Mouse (Mus musculus) CH12.LX (cell line): ENCODE data around the gene Lmo7. TPM values are rescaled to one million over a fixed set of nuclear protein-coding genes. Genes with fewer than 3 reads are reported as not detected.

Source experiments
- DNase-seq: peaks from one replicate; pipeline ENCODE4 v3.0.0-alpha.2; 2013; ENCODE audit errors: extremely low read depth
- H3K27ac ChIP-seq: 2 replicates; pipeline ENCODE4 v1.5.1; 2012; ENCODE audit warnings: low read depth, mild to moderate bottlenecking, control low read depth, moderate library complexity; ENCODE audit not compliant: insufficient read depth
- H3K27me3 ChIP-seq: replicated peaks from 2 replicates; pipeline ENCODE3; 2012; ENCODE audit warnings: inconsistent platforms
- H3K36me3 ChIP-seq, 2 experiments: replicated peaks in 1 of 2; 2 replicates each; pipeline versions ENCODE3 to v1.6.1; 2012; ENCODE audit warnings: inconsistent platforms in 1 of 2, low read length in 1 of 2, mild to moderate bottlenecking in 1 of 2, mixed read lengths in 1 of 2, moderate library complexity in 1 of 2; ENCODE audit not compliant: control insufficient read depth in 1 of 2, insufficient read depth in 1 of 2
- H3K4me1 ChIP-seq, 2 experiments: 2 replicates each; pipeline ENCODE4 v1.6.1; 2012; ENCODE audit warnings: inconsistent platforms in 1 of 2, moderate library complexity in 1 of 2; ENCODE audit not compliant: insufficient read depth in 2 of 2, control insufficient read depth in 1 of 2
- H3K4me2 ChIP-seq: 2 replicates; pipeline ENCODE4 v1.6.1; 2012; ENCODE audit warnings: low read depth, mild to moderate bottlenecking, control low read depth; ENCODE audit not compliant: poor library complexity, insufficient read depth, severe bottlenecking
- H3K4me3 ChIP-seq, 3 experiments: fragments of 150-350 bp in 1 of 3; sonication (generic) in 1 of 3; replicated peaks in 1 of 3; 2 replicates each; pipeline versions ENCODE3 to v1.5.1; 2011 to 2012; ENCODE audit warnings: low read depth in 2 of 3, low read length in 2 of 3, mild to moderate bottlenecking in 2 of 3, moderate library complexity in 2 of 3, control low read depth in 1 of 3, improper control_type of control experiment in 1 of 3, inconsistent platforms in 1 of 3, mixed read lengths in 1 of 3; ENCODE audit not compliant: poor library complexity in 1 of 3
- H3K79me2 ChIP-seq: replicated peaks from 2 replicates; pipeline ENCODE4 v1.6.1; 2012; ENCODE audit warnings: mild to moderate bottlenecking, moderate library complexity; ENCODE audit not compliant: control insufficient read depth, poor library complexity, insufficient read depth, severe bottlenecking; ENCODE audit errors: extremely low read depth
- H3K9ac ChIP-seq: 2 replicates; pipeline ENCODE4 v1.6.1; 2012; ENCODE audit warnings: low read depth, mild to moderate bottlenecking, control low read depth, moderate library complexity; ENCODE audit not compliant: insufficient read depth
- H3K9me3 ChIP-seq: replicated peaks from 2 replicates; pipeline ENCODE3; 2012; ENCODE audit warnings: low read length, inconsistent platforms, mixed read lengths
- CHD1 ChIP-seq: IDR thresholded peaks from 2 replicates; pipeline ENCODE4 v1.6.1; 2012; ENCODE audit warnings: low read depth, low read length, improper control_type of control experiment, inconsistent platforms
- CHD2 ChIP-seq: IDR thresholded peaks from 2 replicates; pipeline ENCODE4 v1.6.1; 2011; ENCODE audit warnings: low read length, improper control_type of control experiment
- CTCF ChIP-seq, 2 experiments: IDR thresholded peaks in 1 of 2; conservative IDR thresholded peaks in 1 of 2; 2 replicates each; pipeline ENCODE4 v1.5.1; 2011 to 2012; ENCODE audit warnings: low read depth in 2 of 2, low read length in 2 of 2, improper control_type of control experiment in 1 of 2, inconsistent platforms in 1 of 2, mild to moderate bottlenecking in 1 of 2, moderate library complexity in 1 of 2
- ELF1 ChIP-seq: IDR thresholded peaks from 2 replicates; pipeline ENCODE4 v1.6.1; 2014; ENCODE audit warnings: low read depth, mild to moderate bottlenecking, inconsistent platforms, low read length, improper control_type of control experiment
- ETS1 ChIP-seq: conservative IDR thresholded peaks from 2 replicates; pipeline ENCODE4 v1.6.1; 2012; ENCODE audit warnings: low read depth, mild to moderate bottlenecking, inconsistent platforms, low read length, improper control_type of control experiment, moderate library complexity
- GABPA ChIP-seq: IDR thresholded peaks from 2 replicates; pipeline ENCODE4 v1.6.1; 2012; ENCODE audit warnings: low read depth, low read length, improper control_type of control experiment, inconsistent platforms; ENCODE audit not compliant: insufficient replicate concordance
- HCFC1 ChIP-seq: IDR thresholded peaks from 2 replicates; pipeline ENCODE4 v1.6.1; 2012; ENCODE audit warnings: low read depth, mild to moderate bottlenecking, inconsistent platforms, low read length, improper control_type of control experiment
- IRF4 ChIP-seq: IDR thresholded peaks from 2 replicates; pipeline ENCODE4 v1.6.1; 2014; ENCODE audit warnings: low read depth, mild to moderate bottlenecking, inconsistent platforms, low read length, improper control_type of control experiment
- JUND ChIP-seq: conservative IDR thresholded peaks from 2 replicates; pipeline ENCODE4 v1.6.1; 2011; ENCODE audit warnings: low read depth, low read length, improper control_type of control experiment
- KAT2A ChIP-seq: IDR thresholded peaks from 2 replicates; pipeline ENCODE4 v1.6.1; 2012; ENCODE audit warnings: low read length, improper control_type of control experiment, inconsistent platforms; ENCODE audit not compliant: insufficient replicate concordance
- MAX ChIP-seq: IDR thresholded peaks from 2 replicates; pipeline ENCODE4 v1.6.1; 2011; ENCODE audit warnings: low read length, improper control_type of control experiment
- MEF2A ChIP-seq: IDR thresholded peaks from 2 replicates; pipeline ENCODE4 v1.6.1; 2014; ENCODE audit warnings: low read depth, mild to moderate bottlenecking, inconsistent platforms, low read length, improper control_type of control experiment, borderline replicate concordance
- MXI1 ChIP-seq: IDR thresholded peaks from 2 replicates; pipeline ENCODE4 v1.6.1; 2011; ENCODE audit warnings: mild to moderate bottlenecking, low read depth, low read length, improper control_type of control experiment
- MYC ChIP-seq: IDR thresholded peaks from 2 replicates; pipeline ENCODE4 v1.6.1; 2011; ENCODE audit warnings: low read depth, mild to moderate bottlenecking, improper control_type of control experiment, low read length
- NELFE ChIP-seq: IDR thresholded peaks from 2 replicates; pipeline ENCODE4 v1.6.1; 2011; ENCODE audit warnings: low read depth, low read length, improper control_type of control experiment
- NRF1 ChIP-seq: IDR thresholded peaks from 2 replicates; pipeline ENCODE4 v1.6.1; 2014; ENCODE audit warnings: low read depth, mild to moderate bottlenecking, inconsistent platforms, low read length, improper control_type of control experiment, moderate library complexity
- PAX5 ChIP-seq: IDR thresholded peaks from 2 replicates; pipeline ENCODE4 v1.6.1; 2012; ENCODE audit warnings: low read length, inconsistent platforms, mixed read lengths
- POLR2AphosphoS2 ChIP-seq: IDR thresholded peaks from 2 replicates; pipeline ENCODE4 v1.6.1; 2011; ENCODE audit warnings: low read depth, low read length, improper control_type of control experiment
- RAD21 ChIP-seq: IDR thresholded peaks from 2 replicates; pipeline ENCODE4 v1.6.1; 2011; ENCODE audit warnings: low read depth, mild to moderate bottlenecking, low read length, improper control_type of control experiment, moderate library complexity
- RCOR1 ChIP-seq: conservative IDR thresholded peaks from 2 replicates; pipeline ENCODE4 v1.6.1; 2012; ENCODE audit warnings: low read depth, mild to moderate bottlenecking, inconsistent platforms, low read length, improper control_type of control experiment
- SIN3A ChIP-seq: IDR thresholded peaks from 2 replicates; pipeline ENCODE4 v1.6.1; 2012; ENCODE audit warnings: low read length, improper control_type of control experiment, inconsistent platforms
- SMC3 ChIP-seq: IDR thresholded peaks from 2 replicates; pipeline ENCODE4 v1.6.1; 2011; ENCODE audit warnings: low read depth, low read length, improper control_type of control experiment
- TBP ChIP-seq: conservative IDR thresholded peaks from 2 replicates; pipeline ENCODE4 v1.6.1; 2011; ENCODE audit warnings: low read depth, low read length, improper control_type of control experiment
- TCF12 ChIP-seq: IDR thresholded peaks from 2 replicates; pipeline ENCODE4 v1.6.1; 2014; ENCODE audit warnings: low read depth, mild to moderate bottlenecking, inconsistent platforms, low read length, improper control_type of control experiment
- UBTF ChIP-seq: IDR thresholded peaks from 2 replicates; pipeline ENCODE4 v1.6.1; 2012; ENCODE audit warnings: low read depth, mild to moderate bottlenecking, inconsistent platforms, low read length, improper control_type of control experiment, moderate library complexity
- USF1 ChIP-seq: IDR thresholded peaks from 2 replicates; pipeline ENCODE4 v1.6.1; 2014; ENCODE audit warnings: low read depth, mild to moderate bottlenecking, inconsistent platforms, low read length, improper control_type of control experiment
- USF2 ChIP-seq: conservative IDR thresholded peaks from 2 replicates; pipeline ENCODE4 v1.6.1; 2011; ENCODE audit warnings: low read depth, low read length, improper control_type of control experiment
- ZC3H11A ChIP-seq: IDR thresholded peaks from 2 replicates; pipeline ENCODE4 v1.6.1; 2012; ENCODE audit warnings: low read depth, mild to moderate bottlenecking, inconsistent platforms, low read length, improper control_type of control experiment
- ZMIZ1 ChIP-seq: IDR thresholded peaks from 2 replicates; pipeline ENCODE4 v1.6.1; 2012; ENCODE audit warnings: low read depth, mild to moderate bottlenecking, inconsistent platforms, low read length, improper control_type of control experiment
- ZNF384 ChIP-seq: IDR thresholded peaks from 2 replicates; pipeline ENCODE4 v1.6.1; 2012; ENCODE audit warnings: low read depth, low read length, improper control_type of control experiment, inconsistent platforms
- dilution Hi-C: fragments of 300-500 bp; cut with MboI; formaldehyde crosslinking; loops from 2 replicates; pipeline ENCODE4 v1.14.3; 2020; ENCODE audit warnings: low sequenced_read_pairs; ENCODE audit not compliant: extremely low pct_unique_long_range_greater_than_20kb, extremely low pct_ligation_motif_present
- in situ Hi-C: fragments of 300-500 bp; cut with MboI; formaldehyde crosslinking; loops from 3 replicates; pipeline ENCODE4 v1.14.3; 2019; ENCODE audit warnings: low sequenced_read_pairs, low pct_ligation_motif_present, low pct_unique_long_range_greater_than_20kb, mixed read lengths
- polyA plus RNA-seq: library from polyadenylated mRNA; unstranded; fragments of >175 nt; gene quantifications from 2 replicates; pipeline ENCODE4 v1.2.1, GENCODE M21; 2012; ENCODE audit warnings: low read depth; ENCODE audit not compliant: insufficient read length
- total RNA-seq, 2 experiments: library from RNA; depleted of rRNA; stranded (reverse); fragments of 300-350 nt in 1 of 2; fragments of >200 nt in 1 of 2; gene quantifications; 2 replicates each; pipeline ENCODE4 v1.2.3; 2012 to 2014

Gene Lmo7
- total and polyA plus RNA-seq, 3 experiments = 5.0 to 11.9 (median 8.3) TPM

- peaks cover 0 to 8% of the 10 kb centered on the region in 2 experiments for H3K36me3 ChIP-seq
- H3K4me2 ChIP-seq = no peak overlapping the region
- no peak overlapping the region for H3K4me3 ChIP-seq
- no peak for DNase-seq
- TF ChIP-seq HCFC1 (no peak), ETS1 (no peak), PAX5 (no peak), CHD2 (no peak), KAT2A (no peak), NRF1 (no peak), POLR2AphosphoS2 (no peak), MAX (no peak), ZC3H11A (no peak), MXI1 (no peak), UBTF (no peak), MEF2A (no peak), TCF12 (no peak), SIN3A (no peak), RCOR1 (no peak), ZMIZ1 (no peak), TBP (no peak), RAD21 (no peak), JUND (no peak)
- no peak overlapping the region for H3K9ac ChIP-seq
- H3K27me3 ChIP-seq = no peaks in the 10 kb centered on the region
- no peaks in the 10 kb centered on the region for H3K79me2 ChIP-seq
- in situ Hi-C loops (no loop called here), dilution Hi-C loops (no loop called here)
- H3K27ac ChIP-seq = no peak overlapping the region
- H3K4me1 ChIP-seq = no peaks in the 10 kb centered on the region
- no peaks in the 10 kb centered on the region for H3K9me3 ChIP-seq
These were observed 184.6 kb downstream of the Lmo7 start for GRCm38 (mm10) chr14:101914321-101914720.

- TF ChIP-seq JUND = no peak
- no peak for TF ChIP-seq SIN3A
- TF ChIP-seq HCFC1 = no peak
- no peak for TF ChIP-seq NRF1
- TF ChIP-seq MYC = no peak
- TF ChIP-seq RCOR1 = no peak
- TF ChIP-seq ETS1 = no peak
- TF ChIP-seq USF1 = no peak
- no peak for TF ChIP-seq ZMIZ1
- no peak for TF ChIP-seq ZNF384
- TF ChIP-seq NELFE = no peak
- no peak for TF ChIP-seq IRF4
- no peak for TF ChIP-seq SMC3
- TF ChIP-seq POLR2AphosphoS2 = no peak
- TF ChIP-seq CTCF (conservative IDR thresholded peaks at IDR 0.05 in 1 of 2, IDR thresholded peaks at IDR 0.05 in 1 of 2; ENCODE audit: low read depth in 2 of 2, low read length in 2 of 2) = no peak
- TF ChIP-seq GABPA = no peak
- no peak for TF ChIP-seq USF2
- no peak for TF ChIP-seq CHD1
- TF ChIP-seq ELF1 = no peak
- TF ChIP-seq MEF2A = no peak
- Histone ChIP-seq H3K9ac (no peak overlapping the region), H3K27ac (no peak overlapping the region), H3K27me3 (no peaks in the 10 kb centered on the region), H3K4me3 (no peak overlapping the region), H3K79me2 (no peaks in the 10 kb centered on the region), H3K36me3 (peaks cover 0 to 14% of the 10 kb centered on the region in 2 experiments), H3K4me2 (no peak overlapping the region), H3K9me3 (no peaks in the 10 kb centered on the region), H3K4me1 (no peaks in the 10 kb centered on the region)
- in situ Hi-C loops = no loop called here
- DNase-seq = no peak
- dilution Hi-C loops = no loop called here
These were observed 186.1 kb downstream of the Lmo7 start for GRCm38 (mm10) chr14:101915867-101916266.
